Mouse (Mus musculus) heart, embryonic 11.5 days (tissue): ENCODE results near the gene Rapgef5. TPM values are rescaled to one million over a fixed set of nuclear protein-coding genes. Genes with fewer than 3 reads are reported as not detected.

Source experiments
- ATAC-seq: fragments of 200-750 bp; cut with Nextera tagmentation; replicated peaks from 2 replicates; pipeline ENCODE4 v1.8.0; 2017; ENCODE audit warnings: moderate library complexity; ENCODE audit not compliant: insufficient number of reproducible peaks, low FRiP score, low TSS enrichment
- H3K27ac ChIP-seq: fragments of 300-500 bp; sonication (generic); 2 replicates; pipeline ENCODE4 v1.5.1; 2014; ENCODE audit warnings: mild to moderate bottlenecking, low read depth, low read length
- H3K27me3 ChIP-seq: fragments of 300-500 bp; sonication (generic); 2 replicates; pipeline ENCODE4 v1.6.1; 2014; ENCODE audit warnings: mild to moderate bottlenecking, low read length, mixed read lengths; ENCODE audit not compliant: control insufficient read depth, insufficient read depth
- H3K36me3 ChIP-seq: fragments of 300-500 bp; sonication (generic); 2 replicates; pipeline ENCODE4 v1.6.1; 2014; ENCODE audit warnings: mild to moderate bottlenecking, low read length, moderate library complexity, mixed read lengths; ENCODE audit not compliant: control insufficient read depth, insufficient read depth
- H3K4me1 ChIP-seq: fragments of 300-500 bp; sonication (generic); 2 replicates; pipeline ENCODE4 v1.6.1; 2014; ENCODE audit warnings: low read length; ENCODE audit not compliant: control insufficient read depth, insufficient read depth
- H3K4me2 ChIP-seq: fragments of 300-500 bp; sonication (generic); 2 replicates; pipeline ENCODE4 v1.6.1; 2014; ENCODE audit warnings: mild to moderate bottlenecking, moderate library complexity
- H3K4me3 ChIP-seq: fragments of 300-500 bp; sonication (generic); 2 replicates; pipeline ENCODE4 v1.5.1; 2014; ENCODE audit warnings: low read depth, low read length
- H3K9ac ChIP-seq: fragments of 300-500 bp; sonication (generic); 2 replicates; pipeline ENCODE4 v1.6.1; 2014; ENCODE audit warnings: mild to moderate bottlenecking, low read depth, low read length, moderate library complexity
- H3K9me3 ChIP-seq: fragments of 300-500 bp; sonication (generic); replicated peaks from 2 replicates; pipeline ENCODE4 v1.6.1; 2016; ENCODE audit warnings: low read length; ENCODE audit not compliant: control insufficient read depth
- WGBS: fragments of 180-500 bp; shearing (Covaris S2); extraction: QIAGEN DNeasy Blood & Tissue Kit; methylation state at CpG from one replicate; pipeline ENCODE4 v1.1.7; 2014; ENCODE audit not compliant: insufficient replicate concordance; 5-methylcytosine and 5-hydroxymethylcytosine counted together
- polyA plus RNA-seq: library from polyadenylated mRNA; unstranded; fragments of >200 nt; fragmentation: Nextera tagmentation; extraction: Ambion mirVana; gene quantifications from 2 replicates; pipeline ENCODE4 v1.2.1, GENCODE M21; 2014

Rapgef5 gene
- polyA plus RNA-seq, 1 experiment from 2014 or later, result 15.7 TPM

DNA sequence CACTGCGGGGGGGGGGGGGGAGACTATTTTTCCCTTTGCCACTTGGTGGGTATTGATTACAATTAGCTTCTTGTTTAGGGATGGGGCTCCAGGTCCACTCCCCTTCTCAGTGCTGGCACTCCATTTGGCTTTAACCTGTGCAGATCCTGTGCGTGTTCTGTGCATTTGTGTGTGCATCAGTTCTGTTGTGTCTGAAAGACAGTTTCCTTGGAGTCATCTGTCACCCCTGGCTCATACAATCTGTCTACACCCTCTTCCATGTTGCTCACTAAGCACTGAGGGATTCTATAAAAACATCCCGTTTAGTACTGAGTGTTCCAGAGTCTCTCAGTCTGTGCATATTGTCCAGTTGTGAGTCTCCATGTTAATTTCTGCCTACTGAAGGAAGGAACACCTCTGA is 189.0 kb downstream of the Rapgef5 start:
- no peaks in the 10 kb centered on the region for H3K9me3 ChIP-seq
- no peak overlapping the region for H3K27ac ChIP-seq
- no peak for ATAC-seq
- no peaks in the 10 kb centered on the region for H3K36me3 ChIP-seq
- no peaks in the 10 kb centered on the region for H3K4me1 ChIP-seq
- WGBS, result 68% methylated on average over 3 of the region's 3 CpGs
- H3K9ac ChIP-seq, result no peak overlapping the region
- H3K27me3 ChIP-seq, result no peaks in the 10 kb centered on the region
- H3K4me2 ChIP-seq, result no peak overlapping the region
- H3K4me3 ChIP-seq, result no peak overlapping the region

DNA sequence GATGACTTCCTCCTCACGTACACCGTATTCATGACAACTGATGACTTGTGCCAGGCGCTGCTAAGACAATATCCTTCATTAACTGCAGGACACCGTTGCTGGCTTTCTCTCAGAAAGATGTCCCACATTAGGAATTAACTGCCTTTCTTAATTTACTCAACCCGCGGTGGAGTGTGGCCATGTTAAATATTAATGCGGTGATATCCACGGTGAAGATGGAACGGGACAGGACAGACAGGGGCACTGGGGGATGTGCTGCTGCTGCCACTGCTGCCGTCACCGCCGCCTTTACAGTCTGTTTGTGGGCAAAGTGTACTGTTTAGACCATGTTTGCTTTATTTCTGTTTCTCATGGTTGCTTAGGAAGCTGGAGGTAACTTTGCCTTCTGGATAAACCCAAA is 193.0 kb downstream of the Rapgef5 start:
- WGBS, result 79% methylated on average over 12 of the region's 12 CpGs
- H3K9me3 ChIP-seq, result no peaks in the 10 kb centered on the region

DNA sequence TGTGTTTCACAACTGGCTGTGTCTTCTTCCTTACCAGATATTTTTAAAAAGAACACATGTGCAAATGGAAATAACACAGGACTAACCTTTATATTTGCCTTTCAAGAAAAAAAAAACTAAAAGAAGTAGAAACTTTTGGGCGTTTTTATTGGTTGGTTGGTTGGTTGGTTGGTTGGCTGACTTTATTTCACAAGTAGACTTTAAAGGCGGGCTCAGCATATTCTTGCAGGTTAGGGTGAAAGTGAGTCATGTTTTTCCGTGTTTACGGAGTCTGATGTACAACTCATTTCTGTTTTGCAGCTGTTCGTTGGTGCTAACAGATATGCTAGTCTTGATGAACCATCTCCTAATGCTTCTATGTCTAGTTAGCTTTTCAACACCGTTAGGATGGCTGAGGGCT is 196.2 kb downstream of the Rapgef5 start:
- no peaks in the 10 kb centered on the region for H3K9me3 ChIP-seq
- ATAC-seq, result no peak

More for the DNA sequence above, 193.0 kb downstream of the Rapgef5 start:
- Histone ChIP-seq H3K27ac (no peak overlapping the region), H3K4me3 (no peak overlapping the region), H3K36me3 (no peaks in the 10 kb centered on the region), H3K4me2 (no peak overlapping the region), H3K27me3 (no peaks in the 10 kb centered on the region), H3K4me1 (no peaks in the 10 kb centered on the region), H3K9ac (no peak overlapping the region)
- ATAC-seq, result no peak

DNA sequence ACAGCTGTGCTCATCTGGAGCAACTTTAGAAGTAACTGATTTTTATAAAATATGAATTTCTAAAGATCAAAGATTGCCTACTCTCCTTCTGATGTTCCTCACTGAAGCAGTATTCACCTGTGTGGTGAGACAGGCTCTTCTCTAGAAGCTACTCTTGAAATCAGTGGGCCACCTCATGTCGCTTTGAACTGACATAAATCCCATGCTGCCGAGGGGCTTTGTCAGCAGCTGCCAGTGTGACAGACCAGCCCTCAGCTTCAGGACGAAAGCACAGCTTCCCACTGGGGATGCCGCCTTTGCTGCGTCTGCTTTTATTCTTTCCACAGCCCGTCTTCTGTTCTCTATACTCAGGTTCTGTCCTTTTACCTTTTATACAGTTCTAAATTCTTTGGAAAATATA is 197.3 kb downstream of the Rapgef5 start:
- WGBS, result 56% methylated on average over 6 of the region's 6 CpGs

More for the DNA sequence above, 196.2 kb downstream of the Rapgef5 start:
- no peak overlapping the region for H3K9ac ChIP-seq
- no peaks in the 10 kb centered on the region for H3K36me3 ChIP-seq
- H3K27me3 ChIP-seq, result no peaks in the 10 kb centered on the region
- WGBS, result 77% methylated on average over 6 of the region's 6 CpGs
- H3K4me1 ChIP-seq, result no peaks in the 10 kb centered on the region
- H3K27ac ChIP-seq, result no peak overlapping the region
- no peak overlapping the region for H3K4me3 ChIP-seq
- H3K4me2 ChIP-seq, result no peak overlapping the region

DNA sequence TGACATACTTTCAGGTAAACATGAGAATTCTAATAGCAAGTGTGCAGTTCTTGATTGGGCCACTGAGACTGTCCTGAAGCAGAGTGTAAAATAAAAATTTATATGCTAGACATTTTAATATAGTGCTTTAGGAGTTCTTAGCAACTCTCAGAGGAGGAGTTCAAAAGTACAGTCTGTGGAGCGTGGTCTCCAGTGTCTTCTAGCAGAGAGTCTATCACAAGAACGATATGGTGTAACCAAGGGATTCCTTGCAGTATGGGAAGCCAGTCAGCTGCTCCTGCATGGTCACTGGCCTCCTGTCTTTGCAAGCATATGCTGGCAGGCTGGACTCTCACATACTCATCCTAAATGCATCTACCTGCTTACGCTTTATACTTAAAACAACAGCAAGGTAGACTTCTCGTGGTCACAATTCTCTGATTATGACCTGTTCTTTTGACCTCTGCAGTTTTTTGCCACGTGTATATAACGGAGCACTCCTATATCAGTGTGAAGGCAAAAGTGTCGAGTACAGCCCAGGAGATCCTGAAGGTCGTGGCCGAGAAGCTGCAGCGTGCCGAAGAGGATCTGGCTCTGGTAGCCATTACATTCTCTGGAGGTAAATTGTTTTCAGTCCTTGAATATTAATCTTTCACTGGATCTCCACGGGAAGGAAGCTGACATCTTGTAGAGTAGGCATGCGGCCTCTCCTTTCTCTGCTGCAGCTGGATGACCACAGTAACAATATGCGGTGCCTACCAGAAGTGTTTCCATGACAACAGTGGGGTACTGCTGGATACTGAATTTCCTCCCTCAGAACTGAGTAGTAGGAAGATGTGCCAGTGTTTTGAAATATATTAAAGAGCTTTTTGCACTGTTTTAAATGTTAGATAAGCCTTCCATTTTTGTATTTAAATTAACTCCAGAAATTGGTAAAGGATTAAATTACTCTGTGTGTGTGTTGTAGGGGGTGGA is 204.8 kb downstream of the Rapgef5 start:
- Histone ChIP-seq H3K4me3 (no peak overlapping the region), H3K27me3 (no peaks in the 10 kb centered on the region), H3K27ac (no peak overlapping the region), H3K4me2 (no peak overlapping the region), H3K9me3 (no peaks in the 10 kb centered on the region), H3K9ac (no peak overlapping the region), H3K4me1 (peaks cover 9% of the 10 kb centered on the region; the same call in 1 of the 2 replicates), H3K36me3 (no peaks in the 10 kb centered on the region)
- 60% methylated on average over 14 of the region's 14 CpGs for WGBS
- ATAC-seq, result no peak

More for the DNA sequence above, 197.3 kb downstream of the Rapgef5 start:
- Histone ChIP-seq H3K4me1 (no peaks in the 10 kb centered on the region), H3K9me3 (no peaks in the 10 kb centered on the region), H3K9ac (no peak overlapping the region), H3K27me3 (no peaks in the 10 kb centered on the region), H3K36me3 (no peaks in the 10 kb centered on the region), H3K27ac (no peak overlapping the region), H3K4me3 (no peak overlapping the region), H3K4me2 (no peak overlapping the region)
- no peak for ATAC-seq

DNA sequence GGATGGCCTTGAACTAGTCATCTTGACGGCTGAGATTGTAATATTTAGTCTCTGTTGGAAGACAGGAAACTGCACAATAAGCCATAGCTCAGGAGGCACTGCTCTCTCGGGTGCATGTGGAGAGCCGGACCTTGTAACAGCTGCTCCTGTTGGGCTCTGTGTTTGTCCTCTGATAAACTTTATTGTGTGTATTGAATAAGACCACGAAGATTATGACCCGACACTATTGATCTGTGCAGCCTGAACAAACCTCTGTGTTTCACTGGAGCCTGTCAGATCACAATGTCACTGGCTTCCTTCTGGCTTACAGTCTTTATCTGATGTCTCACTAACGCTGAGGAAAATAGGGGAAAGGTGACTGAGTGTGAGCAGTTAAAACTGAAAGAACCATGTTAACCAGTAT is 205.5 kb downstream of the Rapgef5 start:
- Histone ChIP-seq H3K27ac (no peak overlapping the region), H3K9ac (no peak overlapping the region), H3K4me1 (peaks cover 9% of the 10 kb centered on the region; the same call in 1 of the 2 replicates), H3K27me3 (no peaks in the 10 kb centered on the region), H3K9me3 (no peaks in the 10 kb centered on the region), H3K4me3 (no peak overlapping the region), H3K36me3 (no peaks in the 10 kb centered on the region; the same call in 1 of the 2 replicates), H3K4me2 (no peak overlapping the region)
- 49% methylated on average over 6 of the region's 6 CpGs for WGBS
- ATAC-seq, result peak; percentile 49; the same call in 1 of the 2 replicates

DNA sequence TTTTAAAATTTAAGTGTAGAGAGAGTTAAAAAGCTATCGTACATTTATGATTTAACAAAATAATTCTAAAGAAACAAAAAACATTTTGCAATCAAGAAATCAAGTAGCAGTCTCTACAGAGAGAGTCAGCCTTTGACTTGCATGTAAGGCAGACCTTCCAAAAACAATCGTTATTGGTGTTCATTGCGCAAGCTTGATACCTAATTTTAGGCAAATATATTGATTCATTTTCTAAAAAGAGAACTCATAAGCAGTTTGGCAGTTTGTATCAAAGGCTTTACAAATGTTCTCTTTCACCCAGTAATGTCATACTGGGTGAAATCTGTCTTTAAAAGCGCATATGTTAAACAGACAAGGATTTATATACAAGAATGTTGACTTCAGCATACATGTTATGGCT is 208.7 kb downstream of the Rapgef5 start:
- Histone ChIP-seq H3K9me3 (no peaks in the 10 kb centered on the region), H3K4me3 (no peak overlapping the region), H3K36me3 (no peaks in the 10 kb centered on the region; the same call in 1 of the 2 replicates), H3K4me1 (peaks cover 9% of the 10 kb centered on the region; the same call in 1 of the 2 replicates), H3K27me3 (no peaks in the 10 kb centered on the region), H3K4me2 (no peak overlapping the region), H3K27ac (no peak overlapping the region), H3K9ac (no peak overlapping the region)
- ATAC-seq, result no peak
- 87% methylated on average over 4 of the region's 4 CpGs for WGBS

DNA sequence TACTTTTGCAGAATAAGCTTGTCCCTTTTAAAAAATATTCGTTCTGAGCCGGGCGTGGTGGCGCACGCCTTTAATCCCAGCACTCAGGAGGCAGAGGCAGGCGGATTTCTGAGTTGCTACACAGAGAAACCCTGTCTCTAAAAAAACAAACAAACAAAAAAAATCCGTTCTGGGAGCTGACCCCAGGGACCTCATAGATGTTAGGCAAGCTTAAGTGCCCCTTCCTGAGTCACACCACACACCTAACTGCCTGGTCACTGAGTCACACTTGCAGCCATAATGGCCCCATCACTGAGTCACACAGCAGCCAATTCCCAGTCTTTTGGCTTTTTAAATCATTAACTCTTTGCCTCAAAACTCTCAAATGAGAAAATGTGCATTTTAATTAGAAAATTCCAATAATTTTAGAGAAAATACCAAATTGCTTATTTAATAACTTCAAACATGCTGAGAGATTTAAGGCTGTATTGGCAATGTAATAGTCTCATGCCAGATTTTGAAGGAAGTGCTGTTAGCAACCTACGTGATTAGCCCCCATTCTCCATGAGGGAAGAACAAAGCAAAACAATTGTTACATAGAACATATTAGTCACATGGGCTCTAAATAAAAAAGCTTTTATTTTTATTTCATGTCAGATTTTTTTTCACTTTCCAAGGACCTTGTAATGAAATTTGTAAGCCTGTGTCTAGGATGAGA is 211.3 kb downstream of the Rapgef5 start:
- Histone ChIP-seq H3K9me3 (no peaks in the 10 kb centered on the region), H3K27me3 (no peaks in the 10 kb centered on the region), H3K4me3 (no peak overlapping the region), H3K9ac (no peak overlapping the region), H3K4me1 (no peaks in the 10 kb centered on the region), H3K4me2 (no peak overlapping the region), H3K27ac (no peak overlapping the region), H3K36me3 (no peaks in the 10 kb centered on the region; the same call in 1 of the 2 replicates)
- 79% methylated on average over 8 of the region's 8 CpGs for WGBS
- ATAC-seq, result no peak
